Mouse (Mus musculus): ENCODE measurements around the gene Lmntd1. TPM values are rescaled to one million over a fixed set of nuclear protein-coding genes. Genes with fewer than 3 reads are reported as not detected.

Gene Lmntd1
- polyA plus RNA-seq, 1 experiment from 2014 or later, result 0.33 TPM

DNA sequence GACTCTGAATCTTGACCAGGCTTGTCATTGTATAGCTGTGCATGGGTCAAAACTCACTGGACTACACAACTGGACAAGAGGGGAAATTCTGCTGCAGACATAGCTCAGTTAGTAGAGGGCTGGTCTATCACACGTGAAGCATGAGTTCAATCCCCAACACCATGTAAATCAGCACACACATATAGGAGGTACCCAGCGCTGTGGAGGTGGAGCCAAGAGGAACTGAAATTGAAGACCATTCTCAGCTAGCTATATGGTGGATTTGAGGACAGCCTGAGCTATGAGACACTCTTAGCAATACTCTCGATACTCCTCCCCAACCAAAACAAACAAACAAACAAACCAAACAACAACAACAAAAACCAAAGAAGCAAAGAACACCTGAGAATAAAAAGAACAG is 279.9 kb downstream of the Lmntd1 start:
- no peak overlapping the region for H3K4me3 ChIP-seq (ENCODE audit: low read depth, low read length)
- H3K36me3 ChIP-seq (ENCODE audit: control insufficient read depth, insufficient read depth, low read length), result no peaks in the 10 kb centered on the region
- H3K27ac ChIP-seq (ENCODE audit: low read depth, low read length), result no peak overlapping the region
- no peak for ATAC-seq (replicated peaks; ENCODE audit: low FRiP score)
- peaks cover 2% of the 10 kb centered on the region; the same call in 1 of the 2 replicates for H3K27me3 ChIP-seq (ENCODE audit: control insufficient read depth, insufficient read depth, low read length)
- H3K9me3 ChIP-seq (ENCODE audit: control insufficient read depth, low read length), result no peaks in the 10 kb centered on the region
- no peak for DNase-seq (ENCODE audit: low spot score)
- no peaks in the 10 kb centered on the region for H3K4me1 ChIP-seq (replicated peaks; ENCODE audit: control insufficient read depth, insufficient read depth, low read length)
- H3K4me2 ChIP-seq (ENCODE audit: low read depth, low read length, severe bottlenecking), result no peak overlapping the region
- no peak overlapping the region for H3K9ac ChIP-seq (ENCODE audit: low read length)
- WGBS, result 90% methylated on average over 3 of the region's 3 CpGs

DNA sequence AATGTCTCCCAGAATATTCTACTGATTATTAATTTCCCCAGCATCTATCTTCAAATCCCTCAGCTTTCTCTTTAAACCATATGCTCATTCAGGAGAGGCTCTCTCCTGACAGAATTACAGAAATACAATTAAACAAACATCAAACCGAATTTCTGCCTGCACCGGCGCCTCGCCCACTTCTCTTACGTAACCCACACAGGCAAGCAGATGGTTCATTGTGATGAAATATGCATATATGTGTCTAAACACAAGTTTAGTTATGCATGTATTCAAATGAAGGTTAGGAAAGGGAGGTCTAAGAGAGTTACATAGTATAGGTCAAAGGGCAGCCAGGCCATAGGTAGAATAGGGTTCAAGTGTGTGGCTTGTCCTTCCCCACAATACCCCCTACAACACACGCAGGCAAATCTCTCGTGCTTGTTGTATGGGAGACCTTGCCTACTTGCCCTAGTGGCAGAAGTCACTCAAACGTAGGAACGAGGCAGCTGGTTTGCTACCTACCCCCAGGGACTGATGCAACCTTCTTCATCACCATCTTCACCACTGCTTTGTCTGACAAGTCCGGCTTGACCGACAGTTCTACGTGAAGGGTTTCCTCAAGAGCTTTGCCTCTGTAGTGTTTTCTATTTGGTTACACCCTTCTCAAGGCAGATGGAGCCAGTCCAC is 287.8 kb downstream of the Lmntd1 start:
- Histone ChIP-seq H3K27me3 (ENCODE audit: control insufficient read depth, insufficient read depth, low read length) (no peaks in the 10 kb centered on the region), H3K4me2 (ENCODE audit: low read depth, low read length, severe bottlenecking) (no peak overlapping the region)
- WGBS, result 88% methylated on average over 12 of the region's 12 CpGs

DNA sequence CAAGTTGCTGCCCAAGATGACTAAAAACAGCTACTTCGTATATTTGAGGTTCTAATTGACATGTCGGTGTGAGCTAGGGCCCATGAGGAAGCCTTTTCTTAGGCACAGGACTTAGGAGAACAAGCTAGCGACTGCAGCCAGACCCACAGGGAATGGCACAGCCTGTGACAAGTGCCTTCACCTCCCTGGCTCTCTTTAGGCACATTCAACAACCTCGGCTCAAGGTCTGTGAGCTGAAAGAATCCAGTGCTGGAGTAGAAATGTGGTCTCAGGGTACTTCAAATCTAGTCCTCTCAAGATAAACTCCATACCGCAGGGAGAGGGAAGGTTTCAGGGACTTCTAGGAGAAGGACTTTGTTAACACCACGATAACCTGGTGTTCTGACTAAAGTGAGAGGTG is 289.0 kb downstream of the Lmntd1 start:
- no peaks in the 10 kb centered on the region for H3K9me3 ChIP-seq (ENCODE audit: control insufficient read depth, low read length)
- no peak overlapping the region for H3K9ac ChIP-seq (ENCODE audit: low read length)
- no peaks in the 10 kb centered on the region for H3K27me3 ChIP-seq (ENCODE audit: control insufficient read depth, insufficient read depth, low read length)
- DNase-seq (ENCODE audit: low spot score) (no peak), ATAC-seq (replicated peaks; ENCODE audit: low FRiP score) (no peak)
- no peak overlapping the region for H3K27ac ChIP-seq (ENCODE audit: low read depth, low read length)
- no peaks in the 10 kb centered on the region for H3K36me3 ChIP-seq (ENCODE audit: control insufficient read depth, insufficient read depth, low read length)
- no peak overlapping the region for H3K4me3 ChIP-seq (ENCODE audit: low read depth, low read length)
- WGBS, result 82% methylated on average over 6 of the region's 6 CpGs
- no peak overlapping the region for H3K4me2 ChIP-seq (ENCODE audit: low read depth, low read length, severe bottlenecking)
- no peaks in the 10 kb centered on the region for H3K4me1 ChIP-seq (replicated peaks; ENCODE audit: control insufficient read depth, insufficient read depth, low read length)

More for the DNA sequence above, 287.8 kb downstream of the Lmntd1 start:
- no peaks in the 10 kb centered on the region for H3K36me3 ChIP-seq (ENCODE audit: control insufficient read depth, insufficient read depth, low read length)
- no peaks in the 10 kb centered on the region for H3K9me3 ChIP-seq (ENCODE audit: control insufficient read depth, low read length)
- no peak overlapping the region for H3K9ac ChIP-seq (ENCODE audit: low read length)
- no peak for ATAC-seq (replicated peaks; ENCODE audit: low FRiP score)
- H3K27ac ChIP-seq (ENCODE audit: low read depth, low read length), result no peak overlapping the region
- no peaks in the 10 kb centered on the region for H3K4me1 ChIP-seq (replicated peaks; ENCODE audit: control insufficient read depth, insufficient read depth, low read length)
- DNase-seq (ENCODE audit: low spot score), result no peak
- H3K4me3 ChIP-seq (ENCODE audit: low read depth, low read length), result no peak overlapping the region

DNA sequence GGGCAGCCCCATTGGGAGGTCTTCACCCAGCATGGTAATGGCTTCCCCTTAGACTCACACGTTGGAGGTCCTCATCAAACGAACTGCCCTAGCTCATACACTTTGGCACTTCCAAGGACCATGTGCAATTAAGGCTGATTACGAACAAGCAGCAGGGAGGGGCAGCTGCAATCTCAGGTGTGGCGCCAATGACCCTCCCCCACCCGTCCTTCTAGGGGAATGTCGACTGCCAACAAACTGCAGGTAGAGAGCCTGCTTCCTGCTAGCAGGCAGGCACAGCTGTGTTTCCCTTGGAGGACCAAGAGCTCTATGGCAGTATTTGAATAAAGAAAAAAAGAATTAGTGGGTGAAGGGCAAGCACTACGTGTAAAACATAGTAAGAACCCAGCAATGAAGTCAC is 289.6 kb downstream of the Lmntd1 start:
- no peak for DNase-seq (ENCODE audit: low spot score)
- no peak overlapping the region for H3K9ac ChIP-seq (ENCODE audit: low read length)
- 62% methylated on average over 7 of the region's 7 CpGs for WGBS
- H3K27me3 ChIP-seq (ENCODE audit: control insufficient read depth, insufficient read depth, low read length), result no peaks in the 10 kb centered on the region
- no peak for ATAC-seq (replicated peaks; ENCODE audit: low FRiP score)
- H3K4me3 ChIP-seq (ENCODE audit: low read depth, low read length), result no peak overlapping the region
- no peak overlapping the region for H3K27ac ChIP-seq (ENCODE audit: low read depth, low read length)
- H3K36me3 ChIP-seq (ENCODE audit: control insufficient read depth, insufficient read depth, low read length), result no peaks in the 10 kb centered on the region
- H3K9me3 ChIP-seq (ENCODE audit: control insufficient read depth, low read length), result no peaks in the 10 kb centered on the region
- H3K4me2 ChIP-seq (ENCODE audit: low read depth, low read length, severe bottlenecking), result no peak overlapping the region
- no peaks in the 10 kb centered on the region for H3K4me1 ChIP-seq (replicated peaks; ENCODE audit: control insufficient read depth, insufficient read depth, low read length)

DNA sequence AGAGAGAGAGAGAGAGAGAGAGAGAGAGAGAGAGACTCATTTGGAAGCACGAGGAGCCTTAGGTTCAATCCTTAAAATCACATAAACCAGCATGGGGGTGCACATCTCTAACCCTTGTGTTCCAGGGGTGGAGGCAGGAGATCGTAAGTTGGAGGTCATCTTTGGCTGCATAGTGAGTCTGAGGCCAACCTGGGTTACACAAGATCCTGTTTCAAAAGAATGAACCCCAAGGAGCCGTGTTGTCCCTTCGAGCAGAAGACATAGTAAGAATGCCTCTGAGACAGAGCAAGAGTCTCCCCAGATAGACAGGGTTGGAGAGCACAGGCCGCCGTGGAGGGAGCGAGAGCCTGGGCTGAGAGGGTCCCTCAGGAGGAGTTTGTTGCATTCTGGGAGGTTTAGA is 291.9 kb downstream of the Lmntd1 start:
- H3K9me3 ChIP-seq (ENCODE audit: control insufficient read depth, low read length), result no peaks in the 10 kb centered on the region
- no peaks in the 10 kb centered on the region for H3K36me3 ChIP-seq (ENCODE audit: control insufficient read depth, insufficient read depth, low read length)
- 85% methylated on average over 7 of the region's 7 CpGs for WGBS
- H3K9ac ChIP-seq (ENCODE audit: low read length), result no peak overlapping the region
- no peak for ATAC-seq (replicated peaks; ENCODE audit: low FRiP score)
- no peak for DNase-seq (ENCODE audit: low spot score)
- H3K4me3 ChIP-seq (ENCODE audit: low read depth, low read length), result no peak overlapping the region
- H3K4me1 ChIP-seq (replicated peaks; ENCODE audit: control insufficient read depth, insufficient read depth, low read length), result no peaks in the 10 kb centered on the region
- H3K4me2 ChIP-seq (ENCODE audit: low read depth, low read length, severe bottlenecking), result no peak overlapping the region
- no peak overlapping the region for H3K27ac ChIP-seq (ENCODE audit: low read depth, low read length)
- H3K27me3 ChIP-seq (ENCODE audit: control insufficient read depth, insufficient read depth, low read length), result no peaks in the 10 kb centered on the region

DNA sequence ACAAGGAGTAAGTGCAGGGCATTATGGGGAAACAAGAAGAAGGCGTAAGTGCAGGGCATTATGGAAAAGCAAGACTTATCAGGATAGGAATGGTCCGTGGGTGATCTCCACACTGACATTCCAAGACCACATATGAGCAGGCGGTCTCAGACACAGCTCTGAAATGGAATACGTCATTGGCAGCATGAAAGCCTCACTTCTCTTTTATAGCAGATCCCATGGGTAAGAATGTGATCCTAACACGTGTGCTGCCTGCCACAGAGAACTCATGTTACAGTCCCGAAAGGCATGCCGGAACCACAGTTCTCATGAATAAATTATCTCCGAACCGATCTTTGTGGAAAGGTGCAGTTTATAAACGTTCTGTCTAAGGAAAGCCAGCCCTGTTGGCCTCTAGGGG is 294.0 kb downstream of the Lmntd1 start:
- ATAC-seq (replicated peaks; ENCODE audit: low FRiP score) (no peak), DNase-seq (ENCODE audit: low spot score) (no peak)
- 91% methylated on average over 10 of the region's 10 CpGs for WGBS

More for the DNA sequence above, 294.0 kb downstream of the Lmntd1 start:
- no peak overlapping the region for H3K4me2 ChIP-seq (ENCODE audit: low read depth, low read length, severe bottlenecking)
- no peak overlapping the region for H3K27ac ChIP-seq (ENCODE audit: low read depth, low read length)
- H3K9ac ChIP-seq (ENCODE audit: low read length), result no peak overlapping the region
- no peaks in the 10 kb centered on the region for H3K36me3 ChIP-seq (ENCODE audit: control insufficient read depth, insufficient read depth, low read length)
- H3K4me3 ChIP-seq (ENCODE audit: low read depth, low read length), result no peak overlapping the region
- H3K27me3 ChIP-seq (ENCODE audit: control insufficient read depth, insufficient read depth, low read length), result no peaks in the 10 kb centered on the region
- H3K4me1 ChIP-seq (replicated peaks; ENCODE audit: control insufficient read depth, insufficient read depth, low read length), result no peaks in the 10 kb centered on the region
- H3K9me3 ChIP-seq (ENCODE audit: control insufficient read depth, low read length), result no peaks in the 10 kb centered on the region

Other genes with a start within 250 kb of the Lmntd1 start
- not detected in 2 replicates for gene Tuba3b, start 1.4 kb upstream of the Lmntd1 start, polyA plus RNA-seq (2014; fragmentation: Nextera tagmentation; extraction: Ambion mirVana)
- 4.0 and 4.3 TPM in 2 replicates for gene Rassf8, start 132.4 kb upstream of the Lmntd1 start, polyA plus RNA-seq (2014; fragmentation: Nextera tagmentation; extraction: Ambion mirVana)